Mouse (Mus musculus) neural tube, embryonic 14.5 days (tissue): ENCODE results near the gene Pmfbp1. TPM values are rescaled to one million over a fixed set of nuclear protein-coding genes. Genes with fewer than 3 reads are reported as not detected.

ENCODE experiments used
- ATAC-seq: fragments of 200-750 bp; cut with Nextera tagmentation; 2 replicates; pipeline ENCODE4 v1.8.0; 2017; ENCODE audit warnings: low read depth, mild to moderate bottlenecking, moderate TSS enrichment, moderate library complexity
- H3K27ac ChIP-seq: fragments of 300-500 bp; sonication (generic); 2 replicates; pipeline ENCODE4 v1.5.1; 2014; ENCODE audit warnings: low read depth, mild to moderate bottlenecking, control low read depth, low read length, moderate library complexity, mixed read lengths
- H3K27me3 ChIP-seq: fragments of 300-500 bp; sonication (generic); 2 replicates; pipeline ENCODE4 v1.6.1; 2014; ENCODE audit warnings: low read length; ENCODE audit not compliant: control insufficient read depth, insufficient read depth
- H3K36me3 ChIP-seq: fragments of 300-500 bp; sonication (generic); 2 replicates; pipeline ENCODE4 v1.6.1; 2014; ENCODE audit warnings: low read length, mixed read lengths; ENCODE audit not compliant: control insufficient read depth, insufficient read depth
- H3K4me1 ChIP-seq: fragments of 300-500 bp; sonication (generic); 2 replicates; pipeline ENCODE4 v1.6.1; 2014; ENCODE audit warnings: low read length; ENCODE audit not compliant: control insufficient read depth, insufficient read depth
- H3K4me2 ChIP-seq: fragments of 300-500 bp; sonication (generic); 2 replicates; pipeline ENCODE4 v1.6.1; 2014; ENCODE audit warnings: mild to moderate bottlenecking, low read depth, low read length, control low read depth
- H3K4me3 ChIP-seq: fragments of 300-500 bp; sonication (generic); 2 replicates; pipeline ENCODE4 v1.5.1; 2014; ENCODE audit warnings: low read depth, low read length, control low read depth, mixed read lengths
- H3K9ac ChIP-seq: fragments of 300-500 bp; sonication (generic); replicated peaks from 2 replicates; pipeline ENCODE4 v1.6.1; 2014; ENCODE audit warnings: low read depth, mild to moderate bottlenecking, control low read depth, low read length, mixed read lengths
- H3K9me3 ChIP-seq: fragments of 300-500 bp; sonication (generic); 2 replicates; pipeline ENCODE4 v1.6.1; 2016; ENCODE audit warnings: low read length; ENCODE audit not compliant: control insufficient read depth
- WGBS: fragments of 180-500 bp; shearing (Covaris S2); extraction: QIAGEN DNeasy Blood & Tissue Kit; methylation state at CpG from one replicate; pipeline ENCODE4 v1.1.7; 2014; 5-methylcytosine and 5-hydroxymethylcytosine counted together
- polyA plus RNA-seq: library from polyadenylated mRNA; unstranded; fragments of >200 nt; fragmentation: Nextera tagmentation; extraction: Ambion mirVana; gene quantifications from 2 replicates; pipeline ENCODE4 v1.2.1, GENCODE M21; 2014

Pmfbp1 gene
- polyA plus RNA-seq, 1 experiment from 2014 or later: 2.2 TPM

DNA sequence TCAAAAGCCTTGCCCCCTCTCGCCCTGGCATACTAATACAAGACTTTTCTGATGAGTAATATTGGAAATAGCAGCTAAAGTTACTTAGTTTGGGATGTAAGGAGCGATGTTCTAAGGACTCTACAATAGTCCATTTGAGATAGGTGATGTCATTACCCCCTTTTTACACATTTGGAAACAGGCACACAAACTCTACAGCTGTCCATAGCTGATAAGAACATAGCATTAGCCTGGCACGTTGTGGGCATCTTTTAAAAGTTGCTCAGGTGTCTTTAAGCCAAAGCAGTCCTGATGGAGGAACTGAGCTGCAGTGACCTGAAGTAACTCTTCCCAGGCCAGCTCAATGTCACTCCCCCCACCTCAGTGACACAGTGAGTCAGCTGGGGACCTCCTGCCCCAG, 97.5 kb downstream of the Pmfbp1 start:
- H3K27me3 ChIP-seq: no peaks in the 10 kb centered on the region
- no peak overlapping the region for H3K9ac ChIP-seq
- H3K9me3 ChIP-seq: no peaks in the 10 kb centered on the region
- no peak overlapping the region for H3K4me2 ChIP-seq
- H3K4me1 ChIP-seq: no peaks in the 10 kb centered on the region
- no peak for ATAC-seq
- peaks cover 7% of the 10 kb centered on the region; the same call in 1 of the 2 replicates for H3K36me3 ChIP-seq
- no peak overlapping the region for H3K27ac ChIP-seq
- WGBS: 83% methylated on average over 3 of the region's 3 CpGs
- no peak overlapping the region for H3K4me3 ChIP-seq

DNA sequence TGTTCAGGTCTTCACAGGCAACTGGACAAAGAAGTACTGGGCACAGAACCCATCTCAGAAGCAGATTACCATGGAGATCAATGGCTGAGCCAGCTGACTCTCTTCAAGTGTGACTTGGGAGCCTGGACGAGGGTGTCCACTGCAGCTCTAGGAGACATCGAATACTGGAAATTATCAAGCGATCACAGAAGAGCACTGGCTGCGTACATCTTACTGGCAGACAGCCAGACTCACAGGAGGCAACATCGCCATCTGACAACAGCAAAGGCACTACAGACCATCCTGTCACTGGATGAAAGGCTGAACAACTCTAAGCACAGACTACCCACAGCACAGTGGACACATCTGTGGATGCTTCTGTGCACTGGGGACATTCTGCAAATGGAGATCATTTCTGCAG, 98.3 kb downstream of the Pmfbp1 start:
- no peak overlapping the region for H3K27ac ChIP-seq
- H3K9me3 ChIP-seq: no peaks in the 10 kb centered on the region
- 92% methylated on average over 5 of the region's 5 CpGs for WGBS
- H3K36me3 ChIP-seq: peaks cover 7% of the 10 kb centered on the region; the same call in 1 of the 2 replicates
- H3K27me3 ChIP-seq: no peaks in the 10 kb centered on the region
- no peaks in the 10 kb centered on the region for H3K4me1 ChIP-seq
- no peak overlapping the region for H3K4me3 ChIP-seq
- ATAC-seq: no peak
- no peak overlapping the region for H3K9ac ChIP-seq
- H3K4me2 ChIP-seq: no peak overlapping the region

Other genes with a start within 250 kb of the Pmfbp1 start
- 12.1 and 16.3 TPM in 2 replicates for gene Dhx38, start 71.8 kb downstream of the Pmfbp1 start, polyA plus RNA-seq
- 31.9 TPM in 2 replicates for gene Txnl4b, start 71.9 kb downstream of the Pmfbp1 start, polyA plus RNA-seq
- gene Hp, start 85.1 kb downstream of the Pmfbp1 start, polyA plus RNA-seq: 0.19 TPM in 1 of 2 replicates, not detected in the other
- gene Dhodh, start 114.6 kb downstream of the Pmfbp1 start, polyA plus RNA-seq: 32.8 and 33.2 TPM in 2 replicates
- gene Pkd1l3, start 120.5 kb downstream of the Pmfbp1 start, polyA plus RNA-seq: 0.09 TPM in 1 of 2 replicates, not detected in the other
- gene Ist1, start 199.2 kb downstream of the Pmfbp1 start, polyA plus RNA-seq: 179 and 191 TPM in 2 replicates
- 73.9 and 82.2 TPM in 2 replicates for gene Zfp821, start 211.5 kb downstream of the Pmfbp1 start, polyA plus RNA-seq
- gene Atxn1l, start 243.7 kb downstream of the Pmfbp1 start, polyA plus RNA-seq: 3.7 and 4.0 TPM in 2 replicates